Mouse (Mus musculus): Measurements from ENCODE around the gene Mad1l1. TPM values are rescaled to one million over a fixed set of nuclear protein-coding genes. Genes with fewer than 3 reads are reported as not detected.

Mad1l1 gene
- polyA plus RNA-seq, 1 experiment from 2014 or later, result 43.1 TPM

GRCm38 (mm10) chr5:140043002-140043401, 278.4 kb downstream of the Mad1l1 start:
- WGBS, result 68% methylated on average over 1 of the region's 1 CpGs
- no peak overlapping the region for H3K4me3 ChIP-seq
- no peaks in the 10 kb centered on the region for H3K27me3 ChIP-seq
- no peaks in the 10 kb centered on the region for H3K9me3 ChIP-seq (replicated peaks)
- H3K27ac ChIP-seq, result no peak overlapping the region
- no peak overlapping the region for H3K9ac ChIP-seq
- no peaks in the 10 kb centered on the region for H3K36me3 ChIP-seq (ENCODE audit: poor library complexity, severe bottlenecking)
- H3K4me1 ChIP-seq, result peaks cover 18% of the 10 kb centered on the region
- H3K4me2 ChIP-seq, result no peak overlapping the region
- ATAC-seq, result no peak

DNA sequence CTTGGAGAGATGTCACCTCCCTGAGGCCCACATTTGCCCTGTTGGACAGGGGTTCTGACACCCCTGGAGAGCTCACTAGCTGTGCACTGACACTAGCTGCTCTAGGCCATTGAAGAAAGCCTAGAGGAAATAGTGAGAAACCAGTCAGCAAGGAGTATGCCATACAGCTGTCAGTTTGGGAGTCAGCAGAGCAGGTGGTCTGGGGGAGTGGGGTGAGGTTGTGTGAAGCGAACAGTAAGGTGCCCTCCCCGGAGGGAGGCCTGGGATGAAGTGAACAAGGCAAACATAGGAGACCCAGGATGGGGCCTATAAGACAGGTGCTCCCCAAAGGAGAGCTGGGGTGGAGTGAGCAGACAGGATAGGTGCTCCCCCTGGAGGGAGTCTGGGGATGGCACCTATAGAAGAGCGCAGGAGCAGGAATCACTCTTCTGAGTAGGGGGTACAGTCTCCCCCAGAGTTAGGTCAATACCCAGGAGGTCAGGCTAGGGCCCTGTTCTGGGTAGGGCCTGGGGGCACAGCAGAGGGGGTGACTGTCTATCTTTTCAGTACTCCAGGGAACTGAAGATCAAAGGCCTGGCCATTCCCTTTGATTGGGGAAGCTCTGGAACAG, 279.2 kb downstream of the Mad1l1 start:
- Histone ChIP-seq H3K4me3 (no peak overlapping the region), H3K9me3 (replicated peaks) (no peaks in the 10 kb centered on the region), H3K9ac (no peak overlapping the region), H3K36me3 (ENCODE audit: poor library complexity, severe bottlenecking) (no peaks in the 10 kb centered on the region), H3K27ac (no peak overlapping the region), H3K27me3 (no peaks in the 10 kb centered on the region), H3K4me1 (peaks cover 18% of the 10 kb centered on the region), H3K4me2 (no peak overlapping the region)
- peak; percentile 24; the same call in 1 of the 2 replicates for ATAC-seq
- 77% methylated on average over 3 of the region's 3 CpGs for WGBS

DNA sequence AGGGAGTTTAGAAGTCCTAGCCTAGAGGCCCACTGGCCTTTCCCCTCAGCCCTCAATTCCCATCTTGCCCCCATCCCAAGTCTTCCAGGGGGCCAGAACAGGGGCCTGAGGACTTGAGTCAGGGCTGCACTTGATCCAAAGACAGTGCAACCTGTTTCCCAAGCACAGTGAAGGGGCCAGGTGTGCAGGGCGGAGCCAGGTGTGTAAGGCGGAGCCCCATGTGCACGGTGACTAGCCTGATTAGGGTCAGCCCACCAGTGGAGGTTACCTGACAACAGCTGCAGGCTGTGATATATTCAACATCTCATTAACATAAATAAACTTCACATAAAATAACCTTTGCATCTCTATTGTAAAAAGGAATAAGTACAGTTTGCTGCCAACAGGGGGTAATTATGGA, 280.3 kb downstream of the Mad1l1 start:
- H3K27me3 ChIP-seq, result no peaks in the 10 kb centered on the region
- no peak overlapping the region for H3K4me2 ChIP-seq
- no peaks in the 10 kb centered on the region for H3K36me3 ChIP-seq (ENCODE audit: poor library complexity, severe bottlenecking)
- peaks cover 18% of the 10 kb centered on the region for H3K4me1 ChIP-seq
- no peak for ATAC-seq
- no peaks in the 10 kb centered on the region for H3K9me3 ChIP-seq (replicated peaks)
- no peak overlapping the region for H3K27ac ChIP-seq
- WGBS, result 88% methylated on average over 3 of the region's 3 CpGs
- H3K9ac ChIP-seq, result no peak overlapping the region
- no peak overlapping the region for H3K4me3 ChIP-seq

DNA sequence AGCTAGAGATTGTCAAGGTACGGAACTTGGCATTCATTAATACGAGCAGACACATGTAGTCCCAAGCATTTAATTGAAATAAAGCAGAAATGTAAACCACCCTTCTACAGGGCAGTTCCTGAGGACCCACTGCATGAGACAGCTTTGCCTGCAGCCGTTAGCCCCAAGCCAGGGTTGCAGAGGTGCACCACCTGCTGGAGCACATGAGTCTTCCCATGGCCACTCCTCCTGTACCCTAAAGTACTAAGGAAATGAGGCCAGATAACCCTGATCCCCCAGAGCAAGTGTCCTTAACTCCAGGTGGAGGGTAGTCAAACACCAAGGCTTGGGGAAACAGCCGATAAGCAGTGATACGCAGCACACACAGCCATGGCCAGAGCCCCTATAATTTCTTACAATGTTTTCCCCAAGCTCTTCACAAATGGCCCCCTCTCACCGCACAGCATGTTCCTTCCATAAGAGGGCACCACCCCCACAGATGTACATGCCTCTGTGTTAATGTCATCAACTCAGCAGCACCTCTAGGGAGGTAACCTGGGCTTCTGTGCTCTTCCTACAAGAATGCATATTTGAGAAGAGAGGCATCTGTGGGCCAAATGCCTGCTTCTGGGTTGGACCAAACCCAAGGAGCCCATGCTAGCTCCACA, 283.6 kb downstream of the Mad1l1 start:
- 88% methylated on average over 6 of the region's 6 CpGs for WGBS
- Histone ChIP-seq H3K4me2 (no peak overlapping the region), H3K36me3 (ENCODE audit: poor library complexity, severe bottlenecking) (no peaks in the 10 kb centered on the region), H3K27me3 (no peaks in the 10 kb centered on the region), H3K9ac (no peak overlapping the region), H3K27ac (no peak overlapping the region), H3K9me3 (replicated peaks) (no peaks in the 10 kb centered on the region), H3K4me1 (peaks cover 13% of the 10 kb centered on the region), H3K4me3 (no peak overlapping the region)
- ATAC-seq, result no peak

DNA sequence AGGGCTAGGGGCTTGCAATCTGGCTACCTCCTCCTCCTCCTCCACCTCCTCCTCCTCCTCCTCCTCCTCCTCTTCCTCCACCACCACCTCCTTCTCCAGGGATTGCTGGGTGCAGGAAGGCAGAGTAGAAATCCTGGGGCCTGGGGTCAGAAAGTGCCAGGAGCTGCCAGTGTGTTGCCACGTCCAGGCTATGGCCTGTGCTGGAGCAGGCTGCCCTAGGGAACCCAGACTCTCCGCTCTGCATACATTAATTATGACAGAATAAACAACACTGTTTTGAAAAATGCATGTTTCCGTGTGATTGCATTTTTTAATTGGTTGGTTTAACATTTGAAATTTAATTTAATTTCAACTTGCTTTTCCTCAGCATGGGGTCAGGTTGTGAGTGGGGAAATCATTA, 285.7 kb downstream of the Mad1l1 start:
- no peaks in the 10 kb centered on the region for H3K4me1 ChIP-seq
- no peak overlapping the region for H3K4me2 ChIP-seq
- H3K36me3 ChIP-seq (ENCODE audit: poor library complexity, severe bottlenecking), result no peaks in the 10 kb centered on the region
- ATAC-seq, result no peak
- H3K27ac ChIP-seq, result no peak overlapping the region
- H3K9ac ChIP-seq, result no peak overlapping the region
- no peaks in the 10 kb centered on the region for H3K27me3 ChIP-seq
- no peak overlapping the region for H3K4me3 ChIP-seq
- H3K9me3 ChIP-seq (replicated peaks), result no peaks in the 10 kb centered on the region
- 73% methylated on average over 3 of the region's 3 CpGs for WGBS

DNA sequence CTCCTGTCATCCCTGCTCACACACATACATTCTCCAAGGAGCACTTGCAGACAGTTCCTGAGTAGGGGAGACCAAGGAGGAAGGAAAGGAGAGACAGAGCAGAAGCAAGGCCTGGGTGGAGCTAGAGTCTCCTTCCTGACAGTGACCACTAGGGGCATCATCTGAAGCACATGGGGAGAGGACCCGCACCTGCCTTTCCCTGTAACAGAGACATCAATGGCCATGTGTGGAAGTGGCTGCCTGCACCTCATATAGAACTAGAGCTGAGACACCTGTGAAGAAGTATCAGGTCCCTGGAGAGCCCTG, 286.4 kb downstream of the Mad1l1 start:
- no peak overlapping the region for H3K4me3 ChIP-seq
- no peaks in the 10 kb centered on the region for H3K36me3 ChIP-seq (ENCODE audit: poor library complexity, severe bottlenecking)
- no peak for ATAC-seq
- no peak overlapping the region for H3K27ac ChIP-seq
- no peaks in the 10 kb centered on the region for H3K4me1 ChIP-seq
- no peaks in the 10 kb centered on the region for H3K27me3 ChIP-seq
- WGBS, result 42% methylated on average over 1 of the region's 1 CpGs
- no peak overlapping the region for H3K4me2 ChIP-seq
- no peaks in the 10 kb centered on the region for H3K9me3 ChIP-seq (replicated peaks)
- H3K9ac ChIP-seq, result no peak overlapping the region

DNA sequence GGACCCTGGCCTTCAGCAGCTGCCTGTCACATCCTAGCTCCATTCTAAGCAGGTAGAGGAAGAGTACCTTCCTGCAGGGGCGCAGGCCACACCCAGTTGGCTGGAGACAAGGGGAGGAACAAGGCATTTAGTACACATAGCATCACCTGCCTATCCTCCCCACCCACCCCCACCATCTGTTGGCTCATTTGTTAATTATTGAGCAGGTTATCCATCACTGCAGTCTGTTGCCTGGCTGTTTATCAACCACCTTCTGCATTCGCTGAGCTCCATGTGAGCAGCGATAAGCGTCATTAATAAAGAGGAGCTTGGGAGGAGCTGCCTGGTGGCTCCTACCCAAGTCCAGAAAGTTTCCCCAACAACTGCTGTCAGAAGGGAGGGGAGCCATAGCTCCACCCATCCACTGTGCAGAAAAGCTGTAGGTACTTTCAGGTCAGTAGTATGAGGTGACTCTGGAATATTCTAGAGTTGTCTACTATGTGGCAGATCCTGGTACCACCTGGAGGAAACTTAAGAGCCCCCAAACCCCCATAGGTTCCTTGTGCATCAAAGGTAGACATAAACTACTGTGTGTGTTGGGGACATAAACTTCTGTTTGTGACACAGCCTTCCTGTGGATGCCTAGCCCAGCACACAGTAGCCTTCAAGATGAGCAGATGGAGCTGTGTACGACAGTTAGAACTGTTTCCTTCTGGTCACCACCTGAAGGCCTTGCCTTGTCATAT, 286.9 kb downstream of the Mad1l1 start:
- Histone ChIP-seq H3K9me3 (replicated peaks) (no peaks in the 10 kb centered on the region), H3K36me3 (ENCODE audit: poor library complexity, severe bottlenecking) (no peaks in the 10 kb centered on the region), H3K27ac (no peak overlapping the region), H3K9ac (no peak overlapping the region), H3K4me2 (no peak overlapping the region), H3K27me3 (no peaks in the 10 kb centered on the region), H3K4me3 (no peak overlapping the region), H3K4me1 (no peaks in the 10 kb centered on the region)
- 89% methylated on average over 5 of the region's 5 CpGs for WGBS
- no peak for ATAC-seq

GRCm38 (mm10) chr5:140026366-140026765, 295.0 kb downstream of the Mad1l1 start:
- WGBS, result 89% methylated on average over 4 of the region's 4 CpGs
- ATAC-seq, result no peak
- Histone ChIP-seq H3K9ac (no peak overlapping the region), H3K4me1 (peaks cover 35% of the 10 kb centered on the region), H3K9me3 (replicated peaks) (no peaks in the 10 kb centered on the region), H3K27ac (no peak overlapping the region), H3K4me3 (no peak overlapping the region), H3K36me3 (ENCODE audit: poor library complexity, severe bottlenecking) (no peaks in the 10 kb centered on the region), H3K27me3 (no peaks in the 10 kb centered on the region), H3K4me2 (no peak overlapping the region)

DNA sequence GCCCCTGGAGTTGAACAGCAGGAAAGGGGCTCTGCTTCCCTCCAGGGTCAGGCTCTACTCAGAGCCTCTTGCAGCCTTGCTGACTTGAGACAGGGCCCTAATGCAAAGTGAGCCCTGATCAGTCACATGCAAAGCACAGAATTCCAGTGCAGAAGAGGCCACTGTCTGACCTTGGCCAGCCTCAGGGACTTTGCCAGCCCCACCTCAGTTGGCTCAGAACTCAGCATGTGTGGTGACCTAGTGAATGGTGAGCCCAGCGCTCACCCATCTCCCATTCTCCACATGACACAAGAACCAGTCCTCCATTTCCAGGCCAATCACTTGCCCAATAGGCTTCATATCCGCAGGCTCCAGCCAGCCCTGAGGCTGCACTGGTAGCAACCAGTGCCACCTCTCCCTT, 296.1 kb downstream of the Mad1l1 start:
- H3K27ac ChIP-seq, result no peak overlapping the region
- 96% methylated on average over 2 of the region's 2 CpGs for WGBS
- H3K9me3 ChIP-seq (replicated peaks), result no peaks in the 10 kb centered on the region
- no peak overlapping the region for H3K4me2 ChIP-seq
- H3K27me3 ChIP-seq, result no peaks in the 10 kb centered on the region
- H3K4me1 ChIP-seq, result peaks cover 41% of the 10 kb centered on the region
- H3K4me3 ChIP-seq, result no peak overlapping the region
- no peak overlapping the region for H3K9ac ChIP-seq
- H3K36me3 ChIP-seq (ENCODE audit: poor library complexity, severe bottlenecking), result no peaks in the 10 kb centered on the region
- ATAC-seq, result no peak

DNA sequence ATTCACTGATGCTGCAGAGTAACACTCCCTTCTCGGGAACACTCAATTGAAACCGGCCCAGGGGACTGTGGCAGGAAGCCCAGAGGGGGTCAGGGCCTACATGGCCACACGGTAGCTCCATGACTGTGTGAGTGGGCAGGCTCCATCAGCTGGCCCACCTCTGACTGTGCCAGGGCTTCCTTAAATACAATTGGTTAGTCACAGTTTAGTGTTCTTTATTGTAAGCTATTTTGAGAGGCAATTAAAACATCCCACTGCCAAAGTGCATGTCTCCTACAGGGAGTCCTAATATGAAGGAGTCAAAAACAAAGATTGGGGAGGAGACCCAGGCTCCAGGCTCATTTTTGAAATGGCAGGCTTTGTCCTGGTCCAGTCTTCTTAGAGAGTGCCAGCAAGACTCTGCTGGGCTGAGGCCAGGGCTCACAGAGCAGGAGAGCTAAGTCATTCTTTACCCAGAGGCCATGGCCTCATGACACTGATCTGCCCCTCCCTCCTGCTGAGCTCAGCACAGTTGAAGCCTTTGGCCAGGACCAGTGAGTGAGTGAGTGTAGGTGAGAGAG, 297.3 kb downstream of the Mad1l1 start:
- ATAC-seq, result peak; percentile 67; the same call in 1 of the 2 replicates
- no peaks in the 10 kb centered on the region for H3K27me3 ChIP-seq
- H3K4me1 ChIP-seq, result peaks cover 41% of the 10 kb centered on the region
- H3K4me3 ChIP-seq, result no peak overlapping the region
- no peak overlapping the region for H3K9ac ChIP-seq
- H3K9me3 ChIP-seq (replicated peaks), result no peaks in the 10 kb centered on the region
- H3K36me3 ChIP-seq (ENCODE audit: poor library complexity, severe bottlenecking), result no peaks in the 10 kb centered on the region
- 26% methylated on average over 3 of the region's 3 CpGs for WGBS
- H3K27ac ChIP-seq, result peak overlapping the region; percentile 32; the same call in 1 of the 2 replicates
- no peak overlapping the region for H3K4me2 ChIP-seq

- Histone ChIP-seq H3K27me3 (no peaks in the 10 kb centered on the region), H3K4me2 (no peak overlapping the region), H3K4me1 (peaks cover 41% of the 10 kb centered on the region), H3K4me3 (no peak overlapping the region), H3K36me3 (ENCODE audit: poor library complexity, severe bottlenecking) (no peaks in the 10 kb centered on the region), H3K27ac (no peak overlapping the region), H3K9ac (no peak overlapping the region), H3K9me3 (replicated peaks) (no peaks in the 10 kb centered on the region)
- WGBS, result 50% methylated on average over 6 of the region's 6 CpGs
- no peak for ATAC-seq
Measured at GRCm38 (mm10) chr5:140022861-140023260, 298.5 kb downstream of the Mad1l1 start.

GRCm38 (mm10) chr5:140021755-140022154, 299.6 kb downstream of the Mad1l1 start:
- Histone ChIP-seq H3K9ac (no peak overlapping the region), H3K36me3 (ENCODE audit: poor library complexity, severe bottlenecking) (no peaks in the 10 kb centered on the region), H3K4me1 (peaks cover 41% of the 10 kb centered on the region), H3K4me2 (no peak overlapping the region), H3K27ac (peak overlapping the region; percentile 35), H3K4me3 (no peak overlapping the region), H3K27me3 (no peaks in the 10 kb centered on the region), H3K9me3 (replicated peaks) (no peaks in the 10 kb centered on the region)
- ATAC-seq, result no peak
- WGBS, result 84% methylated on average over 10 of the region's 10 CpGs

All from forebrain, embryonic 13.5 days (tissue).